Mouse (Mus musculus): ENCODE data around the gene Mrps16.

Mrps16 gene

DNA sequence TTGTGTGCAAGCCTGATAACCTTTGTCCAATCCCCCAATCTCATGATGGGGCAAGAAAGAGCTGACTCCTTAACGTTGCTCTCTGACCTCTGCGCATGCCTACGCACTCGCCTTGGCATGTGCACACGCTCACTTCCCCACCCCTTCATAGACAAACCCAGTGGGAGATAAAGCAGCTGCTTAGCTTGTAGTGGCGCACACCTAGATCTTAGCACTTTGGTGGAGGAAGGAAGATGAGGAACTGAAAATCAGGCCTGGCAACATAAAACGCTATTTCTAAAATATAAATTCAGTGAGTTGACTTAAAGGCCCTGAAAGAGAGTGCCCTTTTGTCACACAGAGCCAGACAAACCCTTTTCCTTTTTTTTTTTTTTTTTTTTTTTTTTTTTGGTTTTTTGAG, 22.6 kb downstream of the Mrps16 start:
- in situ Hi-C loops (cut with MboI; ENCODE audit: low sequenced_read_pairs): no loop called here

DNA sequence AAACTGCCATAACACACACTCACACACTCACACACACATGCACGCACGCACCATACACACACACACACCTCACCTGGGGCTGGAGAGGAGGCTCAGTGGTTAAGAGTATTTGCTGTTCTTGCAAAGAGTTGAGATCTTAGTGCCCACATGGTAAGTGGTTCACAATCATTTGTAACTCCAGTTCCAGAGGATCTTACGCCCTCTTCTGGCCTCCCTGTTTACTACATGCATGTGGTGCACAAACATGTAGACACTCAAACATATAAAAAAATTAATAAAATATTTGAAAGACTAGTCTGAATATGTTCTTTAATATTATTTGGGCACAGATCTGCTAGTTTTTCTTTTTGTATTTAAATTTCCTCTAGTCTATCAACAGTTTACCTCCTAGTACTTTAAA, 25.2 kb downstream of the Mrps16 start:
- in situ Hi-C loops (cut with MboI; ENCODE audit: low sequenced_read_pairs): loop anchor here (5.0 kb wide), 1 partner anchor 51 kb away; no protein-coding TSS in a partner anchor

DNA sequence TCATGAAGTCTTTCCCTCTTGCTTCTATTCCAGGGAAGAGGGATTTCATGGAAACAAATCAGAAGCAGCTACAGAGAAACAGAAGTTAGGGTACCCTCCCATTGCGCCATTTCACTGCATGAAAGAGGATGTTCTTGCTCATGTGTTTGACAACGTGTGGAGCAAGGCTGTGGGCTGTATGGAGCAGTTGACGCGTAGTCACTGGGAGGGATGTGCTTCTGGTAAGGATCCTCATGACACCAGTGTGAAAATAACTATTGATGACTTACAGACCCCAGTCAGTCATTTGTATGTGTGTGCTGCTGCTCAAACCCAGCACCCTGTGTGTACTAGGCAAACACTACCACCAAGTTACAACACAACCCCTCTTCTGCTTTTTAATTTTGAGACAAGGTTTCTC, 30.2 kb downstream of the Mrps16 start:
- in situ Hi-C loops (cut with MboI; ENCODE audit: low sequenced_read_pairs): no loop called here

DNA sequence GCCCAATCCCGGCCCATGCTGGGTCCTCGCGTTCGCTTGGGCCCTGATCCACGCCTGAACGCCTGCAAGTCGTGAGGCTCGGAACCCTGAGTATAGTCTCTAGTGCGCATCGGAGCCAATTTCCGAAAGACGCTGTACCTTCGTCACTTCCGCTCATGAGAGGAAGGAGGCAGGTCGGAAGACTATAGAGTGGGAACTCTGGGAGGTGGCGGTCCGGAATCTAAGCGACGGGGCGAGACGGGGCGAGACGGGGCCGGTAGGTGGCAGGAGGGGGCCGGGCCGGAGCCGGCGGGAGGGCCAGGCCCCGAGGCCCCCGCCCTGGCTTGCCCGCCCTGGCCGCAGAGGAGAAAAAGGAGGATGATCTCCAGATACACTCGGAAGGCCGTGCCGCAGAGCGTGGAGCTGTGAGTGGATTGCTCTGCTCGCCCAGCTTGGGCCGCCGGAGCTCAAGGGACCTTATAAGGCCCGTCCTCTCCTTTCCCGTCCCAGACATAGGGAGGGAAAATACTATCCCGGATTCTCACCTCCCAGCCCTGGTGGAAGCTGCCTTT, 45.4 kb downstream of the Mrps16 start, which contains the start of the genes Ecd and Fam149b:
Gene Ecd (minus strand): TSS at position 131 of the 551 bp plus-strand sequence.
Gene Fam149b (plus strand): TSS at position 172 of the 551 bp plus-strand sequence.
- in situ Hi-C loops (cut with MboI; ENCODE audit: low sequenced_read_pairs): no loop called here

DNA sequence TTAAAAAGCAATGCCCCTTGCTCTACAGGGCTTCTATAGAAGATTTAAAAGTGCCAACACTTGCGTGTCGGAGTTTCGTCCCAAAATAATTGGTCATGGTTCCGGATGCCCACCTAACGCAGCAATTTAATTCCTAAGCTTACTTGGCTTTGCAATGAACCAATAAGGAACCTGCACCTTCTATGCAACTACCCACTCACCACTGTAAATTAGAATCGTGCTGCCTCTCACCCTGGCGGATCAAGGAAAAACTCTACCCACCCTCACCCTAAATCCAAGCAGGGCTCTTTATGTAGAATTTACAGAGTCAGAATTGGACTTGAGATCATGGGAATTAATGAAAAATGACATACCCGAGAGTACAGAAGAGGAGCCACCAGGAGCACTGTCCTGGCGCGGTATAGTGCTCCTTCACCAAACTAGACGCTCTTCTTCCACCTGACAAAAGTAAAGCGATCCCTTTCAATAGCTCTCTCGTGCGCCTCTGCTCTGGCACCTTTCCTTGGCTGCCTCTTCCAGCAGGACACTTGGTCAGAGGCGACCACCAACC, 45.9 kb downstream of the Mrps16 start:
- in situ Hi-C loops (cut with MboI; ENCODE audit: low sequenced_read_pairs): no loop called here

DNA sequence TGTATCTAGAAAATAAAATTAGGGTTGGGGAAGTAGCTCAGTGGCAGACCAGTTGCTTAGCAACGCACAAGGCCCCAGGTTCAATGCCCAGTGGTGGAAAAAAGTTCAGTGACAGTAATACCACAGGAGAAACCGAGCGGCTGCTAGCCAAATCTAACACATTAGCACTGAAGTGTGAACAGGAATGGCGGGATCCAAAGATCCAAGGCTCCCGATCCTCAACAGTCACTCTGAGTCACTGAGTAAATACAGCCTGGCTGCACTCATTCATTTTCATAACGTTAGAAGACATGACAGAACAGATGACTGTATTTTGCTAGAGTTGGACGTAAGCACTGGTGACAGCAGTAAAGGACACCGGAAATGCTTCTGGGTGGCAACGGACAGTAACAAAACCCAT, 47.5 kb downstream of the Mrps16 start:
- in situ Hi-C loops (cut with MboI; ENCODE audit: low sequenced_read_pairs): no loop called here

DNA sequence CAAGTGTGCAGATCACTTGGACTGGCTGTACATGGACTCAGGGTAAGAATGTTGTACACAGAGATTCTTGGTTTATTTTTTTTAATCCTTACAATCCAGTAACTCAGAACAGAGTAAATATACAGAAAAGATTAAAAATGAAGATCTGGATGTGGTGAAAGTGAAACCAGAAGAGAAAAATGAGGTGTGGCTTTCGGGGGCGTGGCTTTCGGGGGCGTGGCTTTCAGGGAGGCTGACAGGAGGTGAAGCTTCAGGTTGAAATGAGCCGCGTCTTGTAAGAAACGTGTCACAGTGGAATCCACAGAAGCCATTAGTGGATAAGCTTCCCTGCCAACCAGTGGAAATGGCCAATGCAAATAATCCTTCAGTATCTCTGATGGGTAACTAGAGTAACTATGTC, 52.6 kb downstream of the Mrps16 start:
- in situ Hi-C loops (cut with MboI; ENCODE audit: low sequenced_read_pairs): no loop called here

DNA sequence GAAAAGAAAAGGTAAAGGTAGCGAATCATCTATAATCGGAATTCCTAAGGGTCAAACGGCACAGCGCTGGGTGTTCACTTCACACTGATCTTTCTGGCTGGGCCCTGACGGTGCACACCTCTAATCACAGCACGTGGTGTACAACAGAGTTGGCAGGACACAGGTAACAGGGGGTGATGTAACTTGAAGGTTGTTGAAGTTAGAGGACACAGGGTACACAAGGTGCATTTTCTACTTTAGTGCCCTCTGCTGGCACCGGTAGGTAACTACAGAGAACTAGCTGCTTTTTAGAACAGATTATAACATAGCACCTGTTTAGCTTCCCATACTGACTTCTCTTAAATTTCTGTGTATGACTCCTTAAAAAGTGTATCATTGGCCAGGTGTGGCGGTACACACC, 53.3 kb downstream of the Mrps16 start:
- in situ Hi-C loops (cut with MboI; ENCODE audit: low sequenced_read_pairs): no loop called here

DNA sequence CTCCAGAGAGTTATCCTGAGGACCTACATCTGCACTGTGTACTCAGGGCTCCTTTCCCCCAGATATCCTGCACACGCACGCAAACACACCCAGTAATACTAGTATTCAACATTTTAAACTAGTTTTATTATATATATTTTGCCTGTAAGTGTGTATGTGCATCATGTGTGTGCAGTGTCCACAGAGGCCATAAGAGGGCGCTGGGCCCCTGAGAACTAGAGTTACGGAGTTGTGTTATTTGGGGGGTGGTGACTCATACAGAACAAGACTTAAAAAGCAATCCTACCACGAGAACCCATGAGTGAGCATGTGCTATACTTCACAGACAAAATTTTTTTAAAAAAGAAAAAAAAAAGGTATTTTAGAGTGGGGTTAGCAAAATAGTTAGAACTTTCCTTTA, 54.0 kb downstream of the Mrps16 start:
- in situ Hi-C loops (cut with MboI; ENCODE audit: low sequenced_read_pairs): no loop called here
